Mouse (Mus musculus): ENCODE data around the gene Fbxo30.

DNA sequence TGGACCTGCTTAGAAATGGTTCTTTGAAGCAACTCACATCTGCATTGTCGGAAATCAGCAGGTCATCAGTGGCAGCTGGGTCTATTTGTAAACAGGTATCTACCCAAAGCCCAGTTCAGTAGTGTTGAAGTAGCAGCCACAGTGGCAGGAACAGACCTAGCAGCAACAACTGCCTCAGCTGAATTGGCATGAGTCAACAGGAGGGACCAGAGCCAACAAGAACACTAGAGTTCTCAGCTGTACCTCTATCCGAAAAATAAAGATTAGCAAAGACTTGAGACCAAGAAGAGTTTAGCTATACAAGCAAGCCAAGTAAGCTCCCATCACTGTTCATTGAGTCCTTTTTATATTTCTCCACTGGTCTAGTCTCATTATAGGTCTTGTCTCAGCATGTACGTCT is 32.9 kb upstream of the Fbxo30 start:
- TF ChIP-seq CTCF (IDR thresholded peaks at IDR 0.05; ENCODE audit: control insufficient read depth, insufficient read depth, low read length) (no peak), POLR2A (IDR thresholded peaks at IDR 0.05; ENCODE audit: borderline replicate concordance, control insufficient read depth, low read depth, low read length) (no peak)
